ENCODE assay signal across 11 mouse cellular contexts in genomic region chr8:108218171-108218840, GRCm38 (mm10).
DNase-seq lines count a peak whose midpoint lies in the region; ATAC-seq and TF ChIP-seq lines count a peak whose summit lies in the region.
"Had no signal": no experiment of that assay in that cellular context is flagged by ENCODE, and none has a peak within 500 bp of the region (broad histone marks: within the 10 kb centered on the region; RNA-seq: fewer than 3 reads in every experiment).

No protein-coding gene starts in this region.

- peaks cover 12% of the 10 kb centered on the region for H3K4me1 ChIP-seq in heart, embryonic 13.5 days
- no peaks in the 10 kb centered on the region for H3K4me1 ChIP-seq in lung, adult 2 months (ENCODE audit: control insufficient read depth, insufficient read depth, low read length)
- H3K4me1 ChIP-seq in hindbrain, embryonic 12.5 days = peaks cover 12% of the 10 kb centered on the region
- H3K4me1 ChIP-seq in midbrain, embryonic 16.5 days (ENCODE audit: control insufficient read depth, insufficient read depth, low read length) = peaks cover 16% of the 10 kb centered on the region
- H3K4me1 ChIP-seq: liver, embryonic 13.5 days had no signal

- H3K9me3 ChIP-seq in heart, embryonic 13.5 days = no peaks in the 10 kb centered on the region
- H3K9me3 ChIP-seq in hindbrain, embryonic 12.5 days (replicated peaks) = no peaks in the 10 kb centered on the region
- H3K9me3 ChIP-seq in midbrain, embryonic 16.5 days (replicated peaks; ENCODE audit: control insufficient read depth, low read length, poor library complexity, severe bottlenecking) = no peaks in the 10 kb centered on the region
- H3K9me3 ChIP-seq: liver, embryonic 13.5 days had no signal

- TF ChIP-seq POLR2A in lung, adult 2 months (IDR thresholded peaks at IDR 0.05; ENCODE audit: borderline replicate concordance, extremely low read depth, low read depth, low read length) = no peak

- H3K36me3 ChIP-seq in heart, embryonic 13.5 days = no peaks in the 10 kb centered on the region
- H3K36me3 ChIP-seq in hindbrain, embryonic 12.5 days = no peaks in the 10 kb centered on the region
- H3K36me3 ChIP-seq in midbrain, embryonic 16.5 days (ENCODE audit: control insufficient read depth, insufficient read depth, low read length) = no peaks in the 10 kb centered on the region
- H3K36me3 ChIP-seq: liver, embryonic 13.5 days had no signal

- no peaks in the 10 kb centered on the region for H3K27me3 ChIP-seq in heart, embryonic 13.5 days (replicated peaks)
- H3K27me3 ChIP-seq in hindbrain, embryonic 12.5 days = peaks cover 9% of the 10 kb centered on the region; the same call in 1 of the 2 replicates
- H3K27me3 ChIP-seq in midbrain, embryonic 16.5 days (ENCODE audit: control insufficient read depth, insufficient read depth, low read depth, low read length) = no peaks in the 10 kb centered on the region
- H3K27me3 ChIP-seq: liver, embryonic 13.5 days had no signal

- 0 out of 2 replicates have a peak overlapping the region, but pooled peaks have one; percentile 54 for H3K9ac ChIP-seq in heart, embryonic 13.5 days
- H3K9ac ChIP-seq in hindbrain, embryonic 12.5 days = no peak overlapping the region
- H3K9ac ChIP-seq in midbrain, embryonic 16.5 days (ENCODE audit: low read depth, low read length) = no peak overlapping the region
- H3K9ac ChIP-seq: liver, embryonic 13.5 days had no signal

- H3K27ac ChIP-seq in heart, embryonic 13.5 days (replicated peaks) = no peak overlapping the region
- H3K27ac ChIP-seq in hindbrain, embryonic 12.5 days = peak overlapping the region; percentile 76
- H3K27ac ChIP-seq in midbrain, embryonic 16.5 days (ENCODE audit: low read length) = peak overlapping the region; percentile 71
- H3K27ac ChIP-seq: liver, embryonic 13.5 days had no signal

- H3K4me3 ChIP-seq in heart, embryonic 13.5 days = peak overlapping the region; percentile 13; the same call in 1 of the 2 replicates
- no peak overlapping the region for H3K4me3 ChIP-seq in lung, adult 2 months (replicated peaks; ENCODE audit: extremely low read depth, low read depth, low read length)
- H3K4me3 ChIP-seq in hindbrain, embryonic 12.5 days = no peak overlapping the region
- H3K4me3 ChIP-seq in midbrain, embryonic 16.5 days (ENCODE audit: low read depth, low read length) = no peak overlapping the region
- H3K4me3 ChIP-seq: liver, embryonic 13.5 days had no signal

- no peak for TF ChIP-seq CTCF in lung, adult 2 months (IDR thresholded peaks at IDR 0.05; ENCODE audit: insufficient read depth, low read length)

- WGBS in heart, embryonic 13.5 days = 19% methylated on average over 13 of the region's 13 CpGs
- WGBS in lung, adult 2 months = 50% methylated on average over 13 of the region's 13 CpGs
- WGBS in hindbrain, embryonic 12.5 days = 24% methylated on average over 13 of the region's 13 CpGs
- whole genome bisulfite sequencing in midbrain, embryonic 16.5 days = 15% methylated on average over 13 of the region's 13 CpGs

- ATAC-seq in heart, embryonic 13.5 days (ENCODE audit: extremely low read depth, insufficient number of reproducible peaks, low FRiP score, low TSS enrichment) = no peak
- ATAC-seq in hindbrain, embryonic 12.5 days (ENCODE audit: low FRiP score) = 0 out of 2 replicates have a peak, but pooled peaks have one; percentile 48
- no peak for ATAC-seq in midbrain, embryonic 16.5 days

- DNase-seq in heart, adult 8-10 months (ENCODE audit: low spot score) = no peak
- peak; percentile 19 for DNase-seq in lung, postnatal 10 days
- no peak for DNase-seq in lung, adult 2 months
- no peak for DNase-seq in natural killer cell, adult 2 months (ENCODE audit: low spot score in 2 of 2)
- no peak for DNase-seq in urinary bladder, postnatal 10 days (ENCODE audit: low spot score)
- DNase-seq: kidney, postnatal 25 days; liver, embryonic 13.5 days; spleen, adult 18-20 months had no signal

- H3K4me2 ChIP-seq in heart, embryonic 13.5 days = peak overlapping the region; percentile 59
- 0 out of 2 replicates have a peak overlapping the region, but pooled peaks have one; percentile 12 for H3K4me2 ChIP-seq in hindbrain, embryonic 12.5 days (replicated peaks)
- peak overlapping the region; percentile 15; the same call in 1 of the 2 replicates for H3K4me2 ChIP-seq in midbrain, embryonic 16.5 days (ENCODE audit: low read length)
- H3K4me2 ChIP-seq: liver, embryonic 13.5 days had no signal
